17 mouse cellular contexts compared by ENCODE assay signal in genomic region chr14:27668151-27668550, GRCm38 (mm10). TPM values are rescaled to one million over a fixed set of nuclear protein-coding genes. Genes with fewer than 3 reads are reported as not detected.
"Had no signal": no experiment of that assay in that cellular context is flagged by ENCODE, and none has a peak within 500 bp of the region (broad histone marks: within the 10 kb centered on the region; RNA-seq: fewer than 3 reads in every experiment).

No protein-coding gene starts in this region.

- H3K4me1 ChIP-seq: liver, embryonic 13.5 days; lung, embryonic 15.5 days; midbrain, embryonic 12.5 days had no signal

- H3K4me3 ChIP-seq: layer of hippocampus, adult 2 months; limb, embryonic 12.5 days; liver, embryonic 13.5 days; lung, embryonic 15.5 days; midbrain, embryonic 12.5 days had no signal

- H3K4me2 ChIP-seq: hindbrain, embryonic 14.5 days; limb, embryonic 12.5 days; liver, embryonic 13.5 days; lung, embryonic 15.5 days; midbrain, embryonic 12.5 days had no signal

- ATAC-seq: inflammation-experienced regulatory T-cells, adult 6 months; liver, postnatal 0 days; midbrain, embryonic 16.5 days had no signal

- DNase-seq: liver; liver, embryonic 13.5 days; liver, postnatal 0 days; right cerebral cortex, postnatal 25 days; spleen, adult 18-20 months; thymus, adult 18-20 months; thymus, postnatal 14 days had no signal

- H3K27ac ChIP-seq: hindbrain, embryonic 14.5 days; kidney, postnatal 0 days; layer of hippocampus, adult 2 months; limb, embryonic 12.5 days; liver, embryonic 13.5 days; lung, embryonic 15.5 days; midbrain, embryonic 12.5 days had no signal

- H3K27me3 ChIP-seq: limb, embryonic 12.5 days; liver, embryonic 13.5 days; lung, embryonic 15.5 days; midbrain, embryonic 12.5 days had no signal

- H3K9ac ChIP-seq: hindbrain, embryonic 14.5 days; limb, embryonic 12.5 days; liver, embryonic 13.5 days; liver, postnatal 0 days; lung, embryonic 15.5 days; midbrain, embryonic 12.5 days had no signal

- H3K36me3 ChIP-seq: limb, embryonic 12.5 days; liver, embryonic 13.5 days; lung, embryonic 15.5 days; midbrain, embryonic 12.5 days had no signal

- H3K9me3 ChIP-seq: limb, embryonic 12.5 days; liver, embryonic 13.5 days; lung, embryonic 15.5 days; midbrain, embryonic 12.5 days had no signal

RNA-seq across cellular contexts. Expression of gene Erc2, which starts 45.9 kb away (rescaled TPM):
- total RNA-seq: megakaryocyte-erythroid progenitor cell, adult 5-6 weeks; neutrophil, adult 5-6 weeks had no signal
